Mouse (Mus musculus) intestine, embryonic 16.5 days (tissue): ENCODE measurements at regions not wholly inside any gene's neighbourhood (a gene's known extent, or its start where the extent isn't known, plus 50 kb on each side); places are given as distances from the start of the nearest gene placed in this dataset.

Source experiments
- ATAC-seq: fragments of 200-750 bp; cut with Nextera tagmentation; 2 replicates; pipeline ENCODE4 v1.8.0; 2017; ENCODE audit warnings: moderate TSS enrichment, moderate library complexity
- H3K27ac ChIP-seq: fragments of 300-500 bp; sonication (generic); 2 replicates; pipeline ENCODE4 v1.5.1; 2014; ENCODE audit warnings: mild to moderate bottlenecking, low read length
- H3K27me3 ChIP-seq: fragments of 300-500 bp; sonication (generic); replicated peaks from 2 replicates; pipeline ENCODE4 v1.6.1; 2014; ENCODE audit warnings: low read length, control low read depth, mixed read lengths; ENCODE audit not compliant: control insufficient read depth, insufficient read depth
- H3K36me3 ChIP-seq: fragments of 300-500 bp; sonication (generic); 2 replicates; pipeline ENCODE4 v1.6.1; 2014; ENCODE audit warnings: low read length, control low read depth; ENCODE audit not compliant: control insufficient read depth, insufficient read depth
- H3K4me1 ChIP-seq: fragments of 300-500 bp; sonication (generic); 2 replicates; pipeline ENCODE4 v1.6.1; 2014; ENCODE audit warnings: low read length, control low read depth, mixed read lengths; ENCODE audit not compliant: control insufficient read depth, insufficient read depth
- H3K4me2 ChIP-seq: fragments of 300-500 bp; sonication (generic); 2 replicates; pipeline ENCODE4 v1.6.1; 2014; ENCODE audit warnings: low read depth, low read length, control low read depth
- H3K4me3 ChIP-seq: fragments of 300-500 bp; sonication (generic); 2 replicates; pipeline ENCODE4 v1.5.1; 2014; ENCODE audit warnings: mild to moderate bottlenecking, low read length
- H3K9ac ChIP-seq: fragments of 300-500 bp; sonication (generic); 2 replicates; pipeline ENCODE4 v1.6.1; 2014; ENCODE audit warnings: low read depth, low read length
- H3K9me3 ChIP-seq: fragments of 300-500 bp; sonication (generic); 2 replicates; pipeline ENCODE4 v1.6.1; 2016; ENCODE audit warnings: low read length, control low read depth; ENCODE audit not compliant: control insufficient read depth
- WGBS: fragments of 180-500 bp; shearing (Covaris S2); extraction: QIAGEN DNeasy Blood & Tissue Kit; methylation state at CpG from one replicate; pipeline ENCODE4 v1.1.7; 2014; 5-methylcytosine and 5-hydroxymethylcytosine counted together

GRCm38 (mm10) chr10:118564528-118565268 lies 123.9 kb downstream of the Ifng start:
- Histone ChIP-seq H3K4me2 (no peak overlapping the region), H3K4me3 (no peak overlapping the region), H3K4me1 (no peaks in the 10 kb centered on the region), H3K9me3 (no peaks in the 10 kb centered on the region), H3K27me3 (no peaks in the 10 kb centered on the region), H3K27ac (no peak overlapping the region), H3K36me3 (no peaks in the 10 kb centered on the region), H3K9ac (no peak overlapping the region)
- no peak for ATAC-seq
- 79% methylated on average over 16 of the region's 16 CpGs for WGBS

GRCm38 (mm10) chr10:118568617-118569016 lies 127.8 kb downstream of the Ifng start:
- no peak for ATAC-seq
- Histone ChIP-seq H3K27me3 (no peaks in the 10 kb centered on the region), H3K4me3 (no peak overlapping the region), H3K4me1 (no peaks in the 10 kb centered on the region), H3K9ac (no peak overlapping the region), H3K36me3 (no peaks in the 10 kb centered on the region), H3K4me2 (no peak overlapping the region), H3K9me3 (no peaks in the 10 kb centered on the region), H3K27ac (no peak overlapping the region)
- WGBS: 88% methylated on average over 10 of the region's 10 CpGs

GRCm38 (mm10) chr10:118569424-118569823 lies 128.6 kb downstream of the Ifng start:
- H3K36me3 ChIP-seq: no peaks in the 10 kb centered on the region

GRCm38 (mm10) chr10:118573247-118573646 lies 132.4 kb downstream of the Ifng start:
- no peaks in the 10 kb centered on the region for H3K27me3 ChIP-seq
- H3K9ac ChIP-seq: no peak overlapping the region
- no peaks in the 10 kb centered on the region for H3K36me3 ChIP-seq
- no peak overlapping the region for H3K4me2 ChIP-seq
- no peak overlapping the region for H3K4me3 ChIP-seq
- ATAC-seq: no peak
- no peaks in the 10 kb centered on the region for H3K9me3 ChIP-seq
- H3K4me1 ChIP-seq: no peaks in the 10 kb centered on the region
- H3K27ac ChIP-seq: no peak overlapping the region
- WGBS: 82% methylated on average over 3 of the region's 3 CpGs

More at GRCm38 (mm10) chr10:118569424-118569823, 128.6 kb downstream of the Ifng start:
- no peaks in the 10 kb centered on the region for H3K4me1 ChIP-seq
- H3K27ac ChIP-seq: no peak overlapping the region
- ATAC-seq: no peak
- no peak overlapping the region for H3K4me3 ChIP-seq
- no peak overlapping the region for H3K4me2 ChIP-seq
- no peaks in the 10 kb centered on the region for H3K27me3 ChIP-seq
- no peak overlapping the region for H3K9ac ChIP-seq
- WGBS: 35% methylated on average over 8 of the region's 8 CpGs
- H3K9me3 ChIP-seq: no peaks in the 10 kb centered on the region

- no peak overlapping the region for H3K27ac ChIP-seq
- ATAC-seq: no peak
- H3K27me3 ChIP-seq: no peaks in the 10 kb centered on the region
- H3K4me2 ChIP-seq: no peak overlapping the region
- no peaks in the 10 kb centered on the region for H3K9me3 ChIP-seq
- H3K36me3 ChIP-seq: no peaks in the 10 kb centered on the region
- WGBS: 83% methylated on average over 7 of the region's 7 CpGs
- no peak overlapping the region for H3K4me3 ChIP-seq
- H3K9ac ChIP-seq: no peak overlapping the region
- H3K4me1 ChIP-seq: no peaks in the 10 kb centered on the region
These were observed 134.7 kb downstream of the Ifng start for GRCm38 (mm10) chr10:118575570-118575969.

- H3K9me3 ChIP-seq: no peaks in the 10 kb centered on the region
- ATAC-seq: no peak
- no peak overlapping the region for H3K9ac ChIP-seq
- no peak overlapping the region for H3K4me3 ChIP-seq
- WGBS: 23% methylated on average over 2 of the region's 2 CpGs
- H3K27me3 ChIP-seq: no peaks in the 10 kb centered on the region
- H3K4me1 ChIP-seq: no peaks in the 10 kb centered on the region
- no peak overlapping the region for H3K4me2 ChIP-seq
- H3K36me3 ChIP-seq: no peaks in the 10 kb centered on the region
- no peak overlapping the region for H3K27ac ChIP-seq
These were observed 140.5 kb downstream of the Ifng start for GRCm38 (mm10) chr10:118581376-118581775.

- Histone ChIP-seq H3K4me2 (no peak overlapping the region), H3K27ac (no peak overlapping the region), H3K9me3 (no peaks in the 10 kb centered on the region), H3K36me3 (no peaks in the 10 kb centered on the region), H3K27me3 (no peaks in the 10 kb centered on the region), H3K4me3 (no peak overlapping the region), H3K9ac (no peak overlapping the region), H3K4me1 (no peaks in the 10 kb centered on the region)
- no peak for ATAC-seq
- 88% methylated on average over 4 of the region's 4 CpGs for WGBS
These were observed 145.0 kb downstream of the Ifng start for GRCm38 (mm10) chr10:118585821-118586220.

- H3K4me1 ChIP-seq: no peaks in the 10 kb centered on the region
- H3K27ac ChIP-seq: no peak overlapping the region
- H3K27me3 ChIP-seq: no peaks in the 10 kb centered on the region
- no peak overlapping the region for H3K4me2 ChIP-seq
- no peaks in the 10 kb centered on the region for H3K9me3 ChIP-seq
- WGBS: 54% methylated on average over 8 of the region's 8 CpGs
- H3K4me3 ChIP-seq: no peak overlapping the region
- no peaks in the 10 kb centered on the region for H3K36me3 ChIP-seq
- no peak overlapping the region for H3K9ac ChIP-seq
- ATAC-seq: no peak
These were observed 147.4 kb downstream of the Ifng start for GRCm38 (mm10) chr10:118588198-118588597.

GRCm38 (mm10) chr10:118592648-118593368 lies 152.0 kb downstream of the Ifng start:
- Histone ChIP-seq H3K9me3 (no peaks in the 10 kb centered on the region), H3K4me3 (no peak overlapping the region), H3K4me2 (no peak overlapping the region), H3K27ac (no peak overlapping the region), H3K27me3 (no peaks in the 10 kb centered on the region), H3K36me3 (no peaks in the 10 kb centered on the region), H3K9ac (no peak overlapping the region), H3K4me1 (no peaks in the 10 kb centered on the region)
- 39% methylated on average over 16 of the region's 16 CpGs for WGBS
- ATAC-seq: 0 out of 2 replicates have a peak, but pooled peaks have one; percentile 56
